Mouse (Mus musculus): ENCODE measurements around the gene Grm1. TPM values are rescaled to one million over a fixed set of nuclear protein-coding genes. Genes with fewer than 3 reads are reported as not detected.

Gene Grm1
- total and polyA plus RNA-seq, 2 experiments from 2014 or later = 14.8 to 30.1 TPM

GRCm38 (mm10) chr10:10809777-10810176 is 272.4 kb downstream of the Grm1 start:
- Histone ChIP-seq H3K36me3 (ENCODE audit: insufficient read depth, low read length) (no peaks in the 10 kb centered on the region), H3K9ac (replicated peaks; ENCODE audit: low read length, poor library complexity, severe bottlenecking) (no peak overlapping the region), H3K9me3 (ENCODE audit: low read length) (no peaks in the 10 kb centered on the region), H3K27me3 (ENCODE audit: insufficient read depth, low read length) (no peaks in the 10 kb centered on the region), H3K4me1 (ENCODE audit: insufficient read depth, low read length) (no peaks in the 10 kb centered on the region), H3K27ac (ENCODE audit: low read depth, low read length) (no peak overlapping the region), H3K4me2 (ENCODE audit: low read depth, low read length, poor library complexity, severe bottlenecking) (no peak overlapping the region), H3K4me3 (ENCODE audit: low read depth, low read length) (no peak overlapping the region)
- 62% methylated on average over 3 of the region's 3 CpGs for WGBS
- DNase-seq (ENCODE audit: low spot score) = no peak
- TF ChIP-seq CTCF (IDR thresholded peaks at IDR 0.05) = no peak
- ATAC-seq (ENCODE audit: low FRiP score) = no peak

GRCm38 (mm10) chr10:10795321-10795720 is 286.8 kb downstream of the Grm1 start:
- Histone ChIP-seq H3K27me3 (ENCODE audit: insufficient read depth, low read length) (no peaks in the 10 kb centered on the region), H3K36me3 (ENCODE audit: insufficient read depth, low read length) (no peaks in the 10 kb centered on the region), H3K9me3 (ENCODE audit: low read length) (no peaks in the 10 kb centered on the region), H3K4me3 (ENCODE audit: low read depth, low read length) (no peak overlapping the region), H3K4me1 (ENCODE audit: insufficient read depth, low read length) (no peaks in the 10 kb centered on the region), H3K9ac (replicated peaks; ENCODE audit: low read length, poor library complexity, severe bottlenecking) (no peak overlapping the region), H3K4me2 (ENCODE audit: low read depth, low read length, poor library complexity, severe bottlenecking) (no peak overlapping the region), H3K27ac (ENCODE audit: low read depth, low read length) (no peak overlapping the region)
- ATAC-seq (ENCODE audit: low FRiP score) (no peak), DNase-seq (ENCODE audit: low spot score) (peak; percentile 31)
- TF ChIP-seq CTCF (IDR thresholded peaks at IDR 0.05) = no peak
- WGBS = 96% methylated on average over 1 of the region's 1 CpGs

- Histone ChIP-seq H3K4me2 (ENCODE audit: low read depth, low read length, poor library complexity, severe bottlenecking) (no peak overlapping the region), H3K9me3 (ENCODE audit: low read length) (no peaks in the 10 kb centered on the region), H3K27ac (ENCODE audit: low read depth, low read length) (no peak overlapping the region), H3K9ac (replicated peaks; ENCODE audit: low read length, poor library complexity, severe bottlenecking) (no peak overlapping the region), H3K4me3 (ENCODE audit: low read depth, low read length) (no peak overlapping the region), H3K4me1 (ENCODE audit: insufficient read depth, low read length) (no peaks in the 10 kb centered on the region), H3K36me3 (ENCODE audit: insufficient read depth, low read length) (no peaks in the 10 kb centered on the region), H3K27me3 (ENCODE audit: insufficient read depth, low read length) (no peaks in the 10 kb centered on the region)
- peak; percentile 5 for DNase-seq (ENCODE audit: low spot score)
- ATAC-seq (ENCODE audit: low FRiP score) = no peak
- WGBS = 95% methylated on average over 1 of the region's 1 CpGs
- no peak for TF ChIP-seq CTCF (IDR thresholded peaks at IDR 0.05)
These were observed 291.7 kb downstream of the Grm1 start for GRCm38 (mm10) chr10:10790458-10790857.

GRCm38 (mm10) chr10:10789967-10790366 is 292.2 kb downstream of the Grm1 start:
- TF ChIP-seq CTCF (IDR thresholded peaks at IDR 0.05) = no peak
- Histone ChIP-seq H3K9me3 (ENCODE audit: low read length) (no peaks in the 10 kb centered on the region), H3K4me3 (ENCODE audit: low read depth, low read length) (no peak overlapping the region), H3K9ac (replicated peaks; ENCODE audit: low read length, poor library complexity, severe bottlenecking) (no peak overlapping the region), H3K36me3 (ENCODE audit: insufficient read depth, low read length) (no peaks in the 10 kb centered on the region), H3K27me3 (ENCODE audit: insufficient read depth, low read length) (no peaks in the 10 kb centered on the region), H3K4me2 (ENCODE audit: low read depth, low read length, poor library complexity, severe bottlenecking) (no peak overlapping the region), H3K4me1 (ENCODE audit: insufficient read depth, low read length) (0 out of 2 replicates have a peak, but pooled peaks cover 3% of the 10 kb centered on the region), H3K27ac (ENCODE audit: low read depth, low read length) (no peak overlapping the region)
- 92% methylated on average over 4 of the region's 4 CpGs for WGBS
- no peak for DNase-seq (ENCODE audit: low spot score)
- ATAC-seq (ENCODE audit: low FRiP score) = no peak

- Histone ChIP-seq H3K4me2 (ENCODE audit: low read depth, low read length, poor library complexity, severe bottlenecking) (no peak overlapping the region), H3K4me3 (ENCODE audit: low read depth, low read length) (no peak overlapping the region), H3K9ac (replicated peaks; ENCODE audit: low read length, poor library complexity, severe bottlenecking) (no peak overlapping the region), H3K4me1 (ENCODE audit: insufficient read depth, low read length) (0 out of 2 replicates have a peak, but pooled peaks cover 4% of the 10 kb centered on the region), H3K9me3 (ENCODE audit: low read length) (no peaks in the 10 kb centered on the region), H3K27me3 (ENCODE audit: insufficient read depth, low read length) (no peaks in the 10 kb centered on the region), H3K27ac (ENCODE audit: low read depth, low read length) (no peak overlapping the region), H3K36me3 (ENCODE audit: insufficient read depth, low read length) (no peaks in the 10 kb centered on the region)
- DNase-seq (ENCODE audit: low spot score) = no peak
- ATAC-seq (ENCODE audit: low FRiP score) = no peak
- no peak for TF ChIP-seq CTCF (IDR thresholded peaks at IDR 0.05)
- 81% methylated on average over 5 of the region's 6 CpGs for WGBS
These were observed 294.2 kb downstream of the Grm1 start for GRCm38 (mm10) chr10:10787906-10788416.

- 0 out of 2 replicates have a peak, but pooled peaks cover 4% of the 10 kb centered on the region for H3K4me1 ChIP-seq (ENCODE audit: insufficient read depth, low read length)
- no peak for TF ChIP-seq CTCF (IDR thresholded peaks at IDR 0.05)
- no peak for ATAC-seq (ENCODE audit: low FRiP score)
- no peak overlapping the region for H3K4me2 ChIP-seq (ENCODE audit: low read depth, low read length, poor library complexity, severe bottlenecking)
- no peak for DNase-seq (ENCODE audit: low spot score)
- H3K36me3 ChIP-seq (ENCODE audit: insufficient read depth, low read length) = no peaks in the 10 kb centered on the region
- no peak overlapping the region for H3K4me3 ChIP-seq (ENCODE audit: low read depth, low read length)
- 81% methylated on average over 3 of the region's 3 CpGs for WGBS
- H3K9ac ChIP-seq (replicated peaks; ENCODE audit: low read length, poor library complexity, severe bottlenecking) = no peak overlapping the region
- H3K9me3 ChIP-seq (ENCODE audit: low read length) = no peaks in the 10 kb centered on the region
- no peaks in the 10 kb centered on the region for H3K27me3 ChIP-seq (ENCODE audit: insufficient read depth, low read length)
- no peak overlapping the region for H3K27ac ChIP-seq (ENCODE audit: low read depth, low read length)
These were observed 297.0 kb downstream of the Grm1 start for GRCm38 (mm10) chr10:10785122-10785521.
